Mouse (Mus musculus) heart, postnatal 0 days (tissue): Measurements from ENCODE around the gene Gm14685. TPM values are rescaled to one million over a fixed set of nuclear protein-coding genes. Genes with fewer than 3 reads are reported as not detected.
"Not testable (repeated sequence)": the region's sequence is repeated elsewhere in the genome, so short reads cannot be mapped to it uniquely, and the experiment has no call there.

ENCODE experiments used
- ATAC-seq: fragments of 200-750 bp; cut with Nextera tagmentation; 2 replicates; pipeline ENCODE4 v1.8.0; 2017; ENCODE audit warnings: low read depth, moderate number of reproducible peaks, moderate library complexity; ENCODE audit not compliant: insufficient read depth
- DNase-seq: peaks from one replicate; pipeline ENCODE4 v3.0.0-alpha.2; 2016; ENCODE audit warnings: low spot score
- H3K27ac ChIP-seq: fragments of 300-500 bp; sonication (generic); 2 replicates; pipeline ENCODE4 v1.5.1; 2014; ENCODE audit warnings: low read depth, mild to moderate bottlenecking
- H3K27me3 ChIP-seq: fragments of 300-500 bp; sonication (generic); 2 replicates; pipeline ENCODE4 v1.6.1; 2014; ENCODE audit warnings: low read length, mixed read lengths; ENCODE audit not compliant: control insufficient read depth, insufficient read depth
- H3K36me3 ChIP-seq: fragments of 300-500 bp; sonication (generic); replicated peaks from 2 replicates; pipeline ENCODE4 v1.6.1; 2014; ENCODE audit warnings: low read length, mixed read lengths; ENCODE audit not compliant: control insufficient read depth, insufficient read depth
- H3K4me1 ChIP-seq: fragments of 300-500 bp; sonication (generic); 2 replicates; pipeline ENCODE4 v1.6.1; 2014; ENCODE audit warnings: antibody characterized with exemption; ENCODE audit not compliant: control insufficient read depth, insufficient read depth
- H3K4me2 ChIP-seq: fragments of 300-500 bp; sonication (generic); 2 replicates; pipeline ENCODE4 v1.6.1; 2014; ENCODE audit warnings: low read depth, mild to moderate bottlenecking, low read length, moderate library complexity
- H3K4me3 ChIP-seq: fragments of 300-500 bp; sonication (generic); 2 replicates; pipeline ENCODE4 v1.5.1; 2014; ENCODE audit warnings: low read depth, low read length
- H3K9ac ChIP-seq: fragments of 300-500 bp; sonication (generic); replicated peaks from 2 replicates; pipeline ENCODE4 v1.6.1; 2014; ENCODE audit warnings: low read depth, low read length, mixed read lengths
- H3K9me3 ChIP-seq: fragments of 300-500 bp; sonication (generic); replicated peaks from 2 replicates; pipeline ENCODE4 v1.6.1; 2016; ENCODE audit warnings: low read length; ENCODE audit not compliant: control insufficient read depth
- WGBS: fragments of 180-500 bp; shearing (Covaris S2); extraction: QIAGEN DNeasy Blood & Tissue Kit; methylation state at CpG from one replicate; pipeline ENCODE4 v1.1.7; 2014; 5-methylcytosine and 5-hydroxymethylcytosine counted together
- polyA plus RNA-seq: library from polyadenylated mRNA; unstranded; fragments of >200 nt; fragmentation: Nextera tagmentation; extraction: Ambion mirVana; gene quantifications from 2 replicates; pipeline ENCODE4 v1.2.1, GENCODE M21; 2015
- total RNA-seq: library from RNA; depleted of rRNA; stranded (reverse); fragments of >200 nt; gene quantifications from 2 replicates; pipeline ENCODE4 v1.2.3, GENCODE M21; 2014; ENCODE audit warnings: low replicate concordance; rRNA removed

The Gm14685 gene
- total RNA-seq (not detected in 2 replicates), polyA plus RNA-seq (not detected in 2 replicates)

DNA sequence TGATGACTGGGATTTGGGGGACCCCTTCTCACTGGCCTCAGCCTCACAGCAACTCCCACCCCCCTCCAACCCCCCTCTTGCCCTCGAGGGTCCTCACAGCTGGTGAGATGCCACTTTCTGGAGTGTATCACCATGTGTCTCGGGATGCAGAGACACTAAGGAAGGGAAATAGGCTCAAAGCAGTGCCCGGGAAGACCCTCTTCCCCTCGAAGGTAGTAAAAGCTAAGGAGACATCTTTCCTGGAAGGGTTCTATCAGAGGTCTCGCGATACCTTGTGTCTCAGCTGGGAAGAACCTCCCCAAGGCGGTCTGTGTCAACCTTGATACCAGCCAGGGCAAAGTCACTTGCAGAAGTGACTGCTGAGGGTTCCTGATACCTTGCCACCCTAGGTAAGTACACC, at the start of gene Gm14685:
Gene Gm14685 (plus strand): TSS at position 301 of the 400 bp plus-strand sequence.
- H3K4me1 ChIP-seq, H3K27ac ChIP-seq, H3K9me3 ChIP-seq, H3K9ac ChIP-seq, ATAC-seq, H3K36me3 ChIP-seq, H3K4me3 ChIP-seq, DNase-seq, H3K4me2 ChIP-seq, H3K27me3 ChIP-seq: not testable (repeated sequence)
- WGBS: no CpG with 5 or more reads among the region's 7 CpGs

DNA sequence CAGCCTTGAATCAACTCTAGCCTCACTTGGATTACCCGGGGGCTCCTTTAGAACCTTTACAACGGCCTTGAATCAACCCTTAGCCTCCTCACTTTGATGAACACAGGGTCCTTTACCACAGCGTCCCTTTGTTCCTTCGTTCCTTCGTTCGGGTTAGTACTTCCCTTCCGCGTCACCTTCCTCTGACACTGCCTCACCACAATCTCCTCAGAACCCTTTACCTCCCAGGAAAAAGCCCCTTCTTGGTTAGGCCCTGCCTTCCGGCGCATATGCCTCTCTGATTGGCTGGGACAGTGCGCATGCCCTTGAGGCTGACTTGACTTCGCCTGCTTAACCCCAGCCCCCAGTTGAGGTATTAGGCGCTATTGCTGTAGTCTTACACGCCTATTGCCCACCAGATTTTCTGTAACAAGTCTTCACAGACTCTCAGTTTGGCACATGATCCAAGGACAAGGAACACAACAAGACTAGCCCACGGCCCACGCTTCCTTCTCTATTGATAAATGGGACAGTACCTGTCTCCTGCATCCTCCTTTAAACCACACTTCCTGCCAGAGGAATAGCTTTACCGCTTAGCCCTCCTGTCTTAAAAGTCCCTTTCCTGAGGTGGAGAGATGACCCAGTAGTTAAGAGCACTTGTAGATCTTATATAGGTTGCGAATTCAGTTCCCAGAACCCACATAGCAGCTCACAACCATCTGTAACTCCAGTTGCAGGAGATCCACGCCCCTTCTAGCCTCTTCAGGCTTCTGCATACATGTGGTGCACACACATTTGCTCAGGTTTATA, 34.4 kb upstream of the Gm14685 start, which contains the start of gene Xlr4a:
Gene Xlr4a (minus strand): TSS at position 212 of the 789 bp plus-strand sequence.
- H3K36me3 ChIP-seq, H3K4me2 ChIP-seq, H3K27me3 ChIP-seq, DNase-seq, H3K9ac ChIP-seq, H3K27ac ChIP-seq, H3K4me3 ChIP-seq, ATAC-seq, H3K4me1 ChIP-seq, H3K9me3 ChIP-seq: not testable (repeated sequence)
- 77% methylated on average over 17 of the region's 19 CpGs for WGBS

DNA sequence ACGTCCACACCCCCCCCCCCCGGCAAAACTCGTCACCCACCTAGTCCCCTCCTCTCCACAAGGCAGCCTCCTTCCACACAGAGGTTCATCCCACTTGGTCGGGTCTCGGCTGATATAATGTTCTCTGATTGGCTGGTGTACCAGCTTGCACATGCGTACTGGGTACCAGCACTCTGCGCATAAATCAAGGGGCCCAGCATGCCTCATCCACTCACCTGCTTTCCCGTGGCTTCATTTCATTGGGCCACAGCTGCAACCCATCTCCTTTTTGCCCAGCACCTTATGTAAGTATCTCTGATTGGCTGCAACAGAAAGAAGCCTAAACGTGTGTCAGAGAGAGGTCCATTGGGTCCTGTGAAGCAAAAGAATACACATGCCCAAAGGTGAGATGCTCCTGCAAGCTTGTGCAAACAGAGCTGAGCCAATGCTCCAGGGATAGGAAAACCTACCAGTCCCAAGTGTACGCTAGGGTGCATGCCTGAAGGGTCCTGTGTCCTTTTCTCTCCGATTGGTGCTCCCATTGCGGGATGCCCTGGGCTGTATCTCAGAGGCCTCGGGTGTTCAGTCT, 19.8 kb upstream of the Gm14685 start, which contains the start of gene Xlr3a:
Gene Xlr3a (minus strand): TSS at position 155 of the 568 bp plus-strand sequence.
- not testable (repeated sequence) for H3K36me3 ChIP-seq, DNase-seq, H3K9me3 ChIP-seq, ATAC-seq, H3K27me3 ChIP-seq, H3K27ac ChIP-seq, H3K9ac ChIP-seq, H3K4me1 ChIP-seq, H3K4me2 ChIP-seq, H3K4me3 ChIP-seq
- 72% methylated on average over 13 of the region's 13 CpGs for WGBS

DNA sequence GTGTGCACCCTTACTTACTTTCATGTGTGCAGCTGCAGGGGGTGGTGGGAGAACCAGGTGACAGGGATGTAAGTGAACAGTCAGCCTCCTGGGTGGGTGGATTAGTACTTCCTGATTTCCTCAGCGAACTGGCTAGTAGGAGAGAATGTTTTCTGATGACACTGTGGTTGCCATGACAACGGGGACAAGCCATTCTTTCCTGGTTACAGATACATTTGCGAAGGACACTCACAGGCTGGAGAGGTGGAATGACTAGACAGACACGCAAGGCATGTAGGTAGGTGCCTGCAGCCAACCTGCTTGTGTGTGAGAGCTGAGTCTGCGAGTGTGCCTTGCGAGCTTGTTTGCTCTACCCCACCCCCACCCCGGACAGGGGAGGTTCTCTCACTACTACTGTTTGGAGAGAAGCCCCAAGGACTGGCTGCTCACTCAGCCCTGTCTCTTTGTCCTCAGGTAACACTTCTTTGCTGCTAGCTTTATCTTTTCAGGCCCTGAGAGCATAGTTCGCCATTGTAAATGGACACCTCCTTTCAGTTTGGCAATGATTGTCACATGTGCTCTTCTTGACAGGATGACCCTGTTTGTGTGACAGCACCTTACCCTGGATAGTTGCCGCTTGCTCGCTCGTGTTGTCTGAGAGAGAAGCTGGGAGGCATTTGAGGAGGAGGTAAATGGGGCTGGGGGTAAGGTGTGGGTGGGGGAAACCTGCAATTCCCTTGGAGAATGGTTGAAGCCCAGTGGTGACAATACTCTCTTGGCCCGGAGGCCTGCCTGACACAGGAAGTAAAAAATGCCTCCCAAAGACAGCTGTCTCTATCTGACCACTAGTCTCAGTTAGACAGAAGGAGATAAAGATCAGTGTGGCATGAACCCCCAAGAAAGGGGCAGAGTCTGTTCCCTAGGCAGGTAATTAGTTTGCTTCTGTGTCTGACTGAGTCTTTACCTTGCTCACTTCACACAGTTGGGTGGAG, 6.3 kb downstream of the Gm14685 start:
- no CpG with 5 or more reads among the region's 12 CpGs for WGBS
- DNase-seq, H3K36me3 ChIP-seq, H3K27ac ChIP-seq, H3K9me3 ChIP-seq, ATAC-seq, H3K4me1 ChIP-seq, H3K9ac ChIP-seq, H3K27me3 ChIP-seq, H3K4me3 ChIP-seq, H3K4me2 ChIP-seq: not testable (repeated sequence)

DNA sequence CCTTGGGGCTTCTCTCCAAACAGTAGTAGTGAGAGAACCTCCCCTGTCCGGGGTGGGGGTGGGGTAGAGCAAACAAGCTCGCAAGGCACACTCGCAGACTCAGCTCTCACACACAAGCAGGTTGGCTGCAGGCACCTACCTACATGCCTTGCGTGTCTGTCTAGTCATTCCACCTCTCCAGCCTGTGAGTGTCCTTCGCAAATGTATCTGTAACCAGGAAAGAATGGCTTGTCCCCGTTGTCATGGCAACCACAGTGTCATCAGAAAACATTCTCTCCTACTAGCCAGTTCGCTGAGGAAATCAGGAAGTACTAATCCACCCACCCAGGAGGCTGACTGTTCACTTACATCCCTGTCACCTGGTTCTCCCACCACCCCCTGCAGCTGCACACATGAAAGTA, 26.4 kb downstream of the Gm14685 start:
- not testable (repeated sequence) for H3K27me3 ChIP-seq, H3K4me1 ChIP-seq, H3K36me3 ChIP-seq, H3K4me3 ChIP-seq, H3K4me2 ChIP-seq, H3K9me3 ChIP-seq, ATAC-seq, H3K9ac ChIP-seq, DNase-seq, H3K27ac ChIP-seq
- WGBS: no CpG with 5 or more reads among the region's 7 CpGs

DNA sequence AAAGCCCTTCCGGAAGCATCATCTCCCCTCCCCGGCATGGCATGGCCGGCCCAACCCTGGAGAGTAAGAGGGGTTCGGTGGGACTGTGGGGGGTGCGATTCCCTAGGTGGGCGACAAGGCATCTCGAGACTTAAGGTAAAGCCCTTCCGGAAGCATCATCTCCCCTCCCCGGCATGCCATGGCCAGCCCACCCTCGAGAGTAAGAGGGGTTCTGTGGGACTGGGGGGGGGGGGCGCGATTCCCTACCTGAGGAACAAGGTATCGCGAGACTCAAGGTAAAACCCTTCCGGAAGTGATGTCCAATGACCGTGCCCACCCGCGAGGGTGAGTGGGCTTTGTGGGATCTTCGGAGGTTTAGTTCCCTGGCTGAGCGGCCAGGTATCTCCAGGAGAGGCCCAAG, 31.6 kb downstream of the Gm14685 start, which contains the start of gene Xlr5b:
Gene Xlr5b (plus strand): TSS at position 301 of the 400 bp plus-strand sequence.
- not testable (repeated sequence) for H3K4me2 ChIP-seq, ATAC-seq, H3K36me3 ChIP-seq, H3K27ac ChIP-seq, H3K27me3 ChIP-seq, H3K4me3 ChIP-seq, H3K4me1 ChIP-seq, H3K9me3 ChIP-seq, H3K9ac ChIP-seq, DNase-seq
- WGBS: no CpG with 5 or more reads among the region's 20 CpGs

DNA sequence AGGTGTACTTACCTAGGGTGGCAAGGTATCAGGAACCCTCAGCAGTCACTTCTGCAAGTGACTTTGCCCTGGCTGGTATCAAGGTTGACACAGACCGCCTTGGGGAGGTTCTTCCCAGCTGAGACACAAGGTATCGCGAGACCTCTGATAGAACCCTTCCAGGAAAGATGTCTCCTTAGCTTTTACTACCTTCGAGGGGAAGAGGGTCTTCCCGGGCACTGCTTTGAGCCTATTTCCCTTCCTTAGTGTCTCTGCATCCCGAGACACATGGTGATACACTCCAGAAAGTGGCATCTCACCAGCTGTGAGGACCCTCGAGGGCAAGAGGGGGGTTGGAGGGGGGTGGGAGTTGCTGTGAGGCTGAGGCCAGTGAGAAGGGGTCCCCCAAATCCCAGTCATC, 32.5 kb downstream of the Gm14685 start, which contains the start of gene DXBay18:
Gene DXBay18 (minus strand): TSS at position 101 of the 400 bp plus-strand sequence.
- H3K27ac ChIP-seq, H3K27me3 ChIP-seq, H3K4me3 ChIP-seq, H3K4me1 ChIP-seq, H3K9ac ChIP-seq, H3K36me3 ChIP-seq, H3K9me3 ChIP-seq, H3K4me2 ChIP-seq, DNase-seq, ATAC-seq: not testable (repeated sequence)
- no CpG with 5 or more reads among the region's 7 CpGs for WGBS

DNA sequence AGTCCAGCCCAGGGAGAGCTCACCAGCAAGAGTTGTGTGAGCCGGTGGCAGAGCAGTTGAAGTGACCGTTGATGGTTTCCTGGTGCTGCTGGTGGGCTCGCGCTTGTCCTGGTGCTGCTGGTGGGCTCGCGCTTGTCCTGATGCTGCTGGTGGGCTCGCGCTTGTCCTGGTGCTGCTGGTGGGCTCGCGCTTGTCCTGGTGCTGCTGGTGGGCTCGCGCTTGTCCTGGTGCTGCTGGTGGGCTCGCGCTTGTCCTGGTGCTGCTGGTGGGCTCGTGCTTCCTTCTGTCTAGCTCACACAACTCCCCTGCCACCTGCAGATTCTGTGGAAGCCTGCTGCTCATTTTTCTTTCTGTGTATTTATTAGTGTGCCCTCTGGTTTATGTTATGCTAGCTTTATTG, 60.0 kb downstream of the Gm14685 start, which contains the start of gene Spin2d:
Gene Spin2d (minus strand): TSS at position 101 of the 400 bp plus-strand sequence.
- not testable (repeated sequence) for H3K27me3 ChIP-seq, H3K36me3 ChIP-seq, H3K4me1 ChIP-seq, ATAC-seq, H3K9me3 ChIP-seq, DNase-seq, H3K27ac ChIP-seq, H3K4me2 ChIP-seq, H3K4me3 ChIP-seq, H3K9ac ChIP-seq
- 60% methylated on average over 2 of the region's 15 CpGs for WGBS
